Mouse (Mus musculus): ENCODE data around the gene Pabpc1l. TPM values are rescaled to one million over a fixed set of nuclear protein-coding genes. Genes with fewer than 3 reads are reported as not detected.
A peak's percentile ranks its signal among the peaks of the same experiment; 100 is the strongest.
"Not testable (repeated sequence)": the region's sequence is repeated elsewhere in the genome, so short reads cannot be mapped to it uniquely, and the experiment has no call there.

The Pabpc1l gene
- polyA plus RNA-seq, 1 experiment = 3.1 TPM

- WGBS = under 1% methylated on average over 45 of the region's 45 CpGs
Observed at GRCm38 (mm10) chr2:164070142-164070764, 45.0 kb downstream of the Pabpc1l start, which contains the start of gene Stk4. TSS of gene Stk4 (plus strand) at chr2:164070322.

DNA sequence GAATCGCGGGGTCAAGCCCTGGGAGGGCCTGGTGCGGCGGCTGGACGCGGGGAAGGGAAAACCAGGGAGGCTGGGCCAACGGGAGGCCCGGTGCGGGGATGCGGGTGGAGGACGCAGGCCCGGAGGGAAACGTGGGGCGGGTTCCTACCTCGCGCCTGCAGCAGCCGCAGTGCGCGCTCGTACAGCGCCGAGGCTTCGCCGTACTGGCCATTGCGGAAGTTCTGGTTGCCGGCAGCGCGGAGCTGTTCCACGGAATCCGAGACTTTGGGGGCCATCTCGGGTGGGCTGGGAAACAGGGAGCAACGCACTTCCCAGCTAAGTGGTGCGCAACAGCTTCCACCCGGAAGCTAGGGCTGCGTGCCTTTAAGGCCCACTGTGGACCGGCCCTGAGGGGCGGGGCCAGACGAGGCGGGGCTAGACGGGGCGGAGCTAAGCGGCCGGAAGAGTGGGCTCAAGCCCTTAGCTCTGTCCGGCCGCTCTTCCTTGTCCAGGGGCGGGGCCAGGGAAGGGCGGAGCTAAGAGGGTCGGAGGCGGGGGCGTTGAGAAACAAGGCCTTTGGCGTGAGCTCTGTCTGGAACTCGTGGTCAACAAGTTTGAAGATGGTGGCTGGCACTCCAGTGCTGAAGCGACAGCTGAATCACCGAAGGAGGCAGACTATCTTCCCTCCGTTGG, 45.7 kb downstream of the Pabpc1l start, which contains the start of gene Tomm34:
Gene Tomm34, minus strand, starts transcription at position 405 of the 672 bp plus-strand sequence.
- peak; percentile 94 for DNase-seq
- 1% methylated on average over 54 of the region's 55 CpGs for WGBS
- H3K27me3 ChIP-seq (ENCODE audit: control insufficient read depth, insufficient read depth, low read length) = no peaks in the 10 kb centered on the region
- peak within 1 kb of the TSS; percentile 70 for H3K27ac ChIP-seq (ENCODE audit: insufficient read depth, low read length)
- H3K4me3 ChIP-seq (replicated peaks; ENCODE audit: insufficient read depth, low read depth, low read length) = peak within 1 kb of the TSS; percentile 82
- TF ChIP-seq POLR2A (IDR thresholded peaks at IDR 0.05; ENCODE audit: borderline replicate concordance, insufficient read depth, low read length) (peak; percentile 88), CTCF (IDR thresholded peaks at IDR 0.05; ENCODE audit: borderline replicate concordance, insufficient read depth, low read depth, low read length) (no peak)
- H3K4me1 ChIP-seq (ENCODE audit: control insufficient read depth, insufficient read depth, low read length) = peaks cover 3% of the 10 kb centered on the region

More at GRCm38 (mm10) chr2:164070142-164070764, 45.0 kb downstream of the Pabpc1l start, which contains the start of gene Stk4:
- Histone ChIP-seq H3K27ac (ENCODE audit: insufficient read depth, low read length) (peak within 1 kb of the TSS; percentile 70), H3K4me1 (ENCODE audit: control insufficient read depth, insufficient read depth, low read length) (peaks cover 3% of the 10 kb centered on the region), H3K27me3 (ENCODE audit: control insufficient read depth, insufficient read depth, low read length) (no peaks in the 10 kb centered on the region), H3K4me3 (replicated peaks; ENCODE audit: insufficient read depth, low read depth, low read length) (peak within 1 kb of the TSS; percentile 82)
- TF ChIP-seq CTCF (IDR thresholded peaks at IDR 0.05; ENCODE audit: borderline replicate concordance, insufficient read depth, low read depth, low read length) (no peak), POLR2A (IDR thresholded peaks at IDR 0.05; ENCODE audit: borderline replicate concordance, insufficient read depth, low read length) (no peak)
- no peak for DNase-seq

GRCm38 (mm10) chr2:164071437-164071820, 46.2 kb downstream of the Pabpc1l start:
- H3K27ac ChIP-seq (ENCODE audit: insufficient read depth, low read length) = 0 out of 2 replicates have a peak overlapping the region, but pooled peaks have one; percentile 5
- not testable (repeated sequence) for H3K4me1 ChIP-seq (ENCODE audit: control insufficient read depth, insufficient read depth, low read length); H3K27me3 ChIP-seq (ENCODE audit: control insufficient read depth, insufficient read depth, low read length); DNase-seq
- H3K4me3 ChIP-seq (replicated peaks; ENCODE audit: insufficient read depth, low read depth, low read length) = peak overlapping the region; percentile 82
- 78% methylated on average over 11 of the region's 11 CpGs for WGBS

DNA sequence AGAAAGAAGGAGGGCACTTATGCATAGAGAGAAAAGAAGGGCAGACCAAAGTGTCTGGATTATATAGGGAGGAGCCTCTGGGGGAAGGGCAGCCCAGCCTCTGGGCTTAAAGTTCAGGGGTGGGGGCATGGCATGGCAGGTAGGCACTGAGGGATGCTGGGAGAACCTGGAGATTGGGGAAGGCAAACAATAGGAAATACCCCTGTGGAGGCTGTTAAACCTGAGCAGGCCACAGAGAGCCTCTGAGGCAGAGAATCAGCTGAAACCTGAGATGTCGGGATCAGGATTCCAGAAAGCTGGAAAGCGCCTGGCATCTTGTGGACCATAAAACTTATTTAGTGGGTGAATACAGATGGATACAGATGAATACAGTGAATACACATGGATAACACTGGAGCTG, 46.9 kb downstream of the Pabpc1l start:
- Histone ChIP-seq H3K27ac (ENCODE audit: insufficient read depth, low read length) (no peak overlapping the region), H3K27me3 (ENCODE audit: control insufficient read depth, insufficient read depth, low read length) (no peaks in the 10 kb centered on the region), H3K4me1 (ENCODE audit: control insufficient read depth, insufficient read depth, low read length) (peaks cover 3% of the 10 kb centered on the region), H3K4me3 (replicated peaks; ENCODE audit: insufficient read depth, low read depth, low read length) (no peak overlapping the region)
- 89% methylated on average over 2 of the region's 2 CpGs for WGBS
- no peak for DNase-seq
- TF ChIP-seq CTCF (IDR thresholded peaks at IDR 0.05; ENCODE audit: borderline replicate concordance, insufficient read depth, low read depth, low read length) = no peak
- TF ChIP-seq POLR2A (IDR thresholded peaks at IDR 0.05; ENCODE audit: borderline replicate concordance, insufficient read depth, low read length) = no peak

- no peaks in the 10 kb centered on the region for H3K27me3 ChIP-seq (ENCODE audit: control insufficient read depth, insufficient read depth, low read length)
- H3K27ac ChIP-seq (ENCODE audit: insufficient read depth, low read length) = no peak overlapping the region
- H3K4me1 ChIP-seq (ENCODE audit: control insufficient read depth, insufficient read depth, low read length) = peaks cover 3% of the 10 kb centered on the region
- DNase-seq = no peak
- WGBS = 83% methylated on average over 7 of the region's 7 CpGs
- TF ChIP-seq POLR2A (IDR thresholded peaks at IDR 0.05; ENCODE audit: borderline replicate concordance, insufficient read depth, low read length) = no peak
- TF ChIP-seq CTCF (IDR thresholded peaks at IDR 0.05; ENCODE audit: borderline replicate concordance, insufficient read depth, low read depth, low read length) = no peak
- H3K4me3 ChIP-seq (replicated peaks; ENCODE audit: insufficient read depth, low read depth, low read length) = no peak overlapping the region
Observed at GRCm38 (mm10) chr2:164073120-164073519, 47.9 kb downstream of the Pabpc1l start.

DNA sequence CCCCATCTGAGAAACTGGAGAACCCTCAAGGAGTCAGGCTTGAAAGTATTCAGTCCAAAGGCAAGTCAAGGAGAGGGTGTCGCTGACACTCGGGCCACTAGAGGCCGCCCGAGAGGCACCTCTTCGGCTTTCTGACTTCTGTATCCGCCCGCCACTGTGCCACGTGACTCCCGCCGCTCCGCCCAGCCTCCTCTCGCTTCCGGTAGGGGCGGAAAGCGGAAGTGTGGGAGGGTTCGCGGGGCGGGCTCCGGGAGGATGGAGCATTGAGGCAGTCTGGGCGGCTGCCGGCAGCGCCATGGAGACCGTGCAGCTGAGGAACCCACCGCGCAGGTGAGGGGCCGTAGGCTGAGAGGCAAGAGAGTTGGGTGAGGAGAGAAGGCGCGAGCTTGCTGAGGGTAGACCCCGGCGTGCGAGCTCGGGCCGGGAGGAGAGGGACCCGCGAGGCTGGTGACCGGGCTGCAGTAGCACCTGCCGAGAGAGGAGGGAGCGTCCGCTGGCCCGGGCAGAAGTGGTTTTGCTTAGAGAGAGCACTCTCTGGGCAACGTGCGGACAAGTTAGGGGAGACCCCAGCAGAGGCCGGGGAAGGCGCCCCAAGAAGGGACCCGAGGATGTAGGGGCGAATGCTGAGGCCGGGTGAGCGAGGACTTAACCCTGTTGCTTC, 48.8 kb downstream of the Pabpc1l start:
- TF ChIP-seq POLR2A (IDR thresholded peaks at IDR 0.05; ENCODE audit: borderline replicate concordance, insufficient read depth, low read length) (peak; percentile 97), CTCF (IDR thresholded peaks at IDR 0.05; ENCODE audit: borderline replicate concordance, insufficient read depth, low read depth, low read length) (peak; percentile 73)
- peak; percentile 97 for DNase-seq
- no peaks in the 10 kb centered on the region for H3K27me3 ChIP-seq (ENCODE audit: control insufficient read depth, insufficient read depth, low read length)
- H3K27ac ChIP-seq (ENCODE audit: insufficient read depth, low read length) = no peak overlapping the region
- H3K4me3 ChIP-seq (replicated peaks; ENCODE audit: insufficient read depth, low read depth, low read length) = peak overlapping the region; percentile 86
- H3K4me1 ChIP-seq (ENCODE audit: control insufficient read depth, insufficient read depth, low read length) = peaks cover 2% of the 10 kb centered on the region; the same call in 1 of the 2 replicates
- under 1% methylated on average over 48 of the region's 48 CpGs for WGBS

- Histone ChIP-seq H3K4me3 (replicated peaks; ENCODE audit: insufficient read depth, low read depth, low read length) (peak overlapping the region; percentile 13), H3K27me3 (ENCODE audit: control insufficient read depth, insufficient read depth, low read length) (no peaks in the 10 kb centered on the region), H3K4me1 (ENCODE audit: control insufficient read depth, insufficient read depth, low read length) (no peaks in the 10 kb centered on the region), H3K27ac (ENCODE audit: insufficient read depth, low read length) (no peak overlapping the region)
- DNase-seq = no peak
- TF ChIP-seq CTCF (IDR thresholded peaks at IDR 0.05; ENCODE audit: borderline replicate concordance, insufficient read depth, low read depth, low read length) (no peak), POLR2A (IDR thresholded peaks at IDR 0.05; ENCODE audit: borderline replicate concordance, insufficient read depth, low read length) (no peak)
- 38% methylated on average over 5 of the region's 5 CpGs for WGBS
Observed at GRCm38 (mm10) chr2:164075088-164075487, 49.8 kb downstream of the Pabpc1l start.

Measured in cerebellum, adult 2 months (tissue).